Mouse (Mus musculus): Measurements from ENCODE around the gene Lef1. TPM values are rescaled to one million over a fixed set of nuclear protein-coding genes. Genes with fewer than 3 reads are reported as not detected.

Lef1 gene
- polyA plus RNA-seq, 2 experiments: 0.12 to 0.25 TPM

- Histone ChIP-seq H3K27me3 (ENCODE audit: control insufficient read depth, insufficient read depth, low read length) (no peaks in the 10 kb centered on the region), H3K4me3 (ENCODE audit: insufficient read depth in 1 of 2, low read depth in 2 of 2, low read length in 2 of 2) (no peak overlapping the region), H3K27ac (no peak overlapping the region), H3K4me2 (ENCODE audit: low read depth) (no peak overlapping the region), H3K4me1 (replicated peaks; ENCODE audit: control insufficient read depth in 2 of 2, insufficient read depth in 2 of 2, low read length in 1 of 2) (no peaks in the 10 kb centered on the region), H3K9ac (replicated peaks) (no peak overlapping the region), H3K9me3 (ENCODE audit: control insufficient read depth, low read length) (no peaks in the 10 kb centered on the region), H3K36me3 (replicated peaks; ENCODE audit: control insufficient read depth, insufficient read depth, low read depth) (no peaks in the 10 kb centered on the region)
- DNase-seq (ENCODE audit: low read depth in 3 of 3, low spot score in 3 of 3) (peak; percentile 13 to 28 (median 19)), ATAC-seq (ENCODE audit: insufficient read depth) (no peak; the same call in none of the 2 replicates)
- no peak for TF ChIP-seq EP300 (IDR thresholded peaks at IDR 0.05; ENCODE audit: low read depth)
- TF ChIP-seq CTCF (IDR thresholded peaks at IDR 0.05; ENCODE audit: low read depth): peak; percentile 80
- 62% methylated on average over 19 of the region's 19 CpGs for WGBS (ENCODE audit: insufficient replicate concordance)
Observed at GRCm38 (mm10) chr3:131237785-131238633, 127.7 kb downstream of the Lef1 start.

GRCm38 (mm10) chr3:131245766-131246578 lies 135.7 kb downstream of the Lef1 start:
- no peak for TF ChIP-seq EP300 (IDR thresholded peaks at IDR 0.05; ENCODE audit: low read depth)
- peak; percentile 80 for TF ChIP-seq CTCF (IDR thresholded peaks at IDR 0.05; ENCODE audit: low read depth)
- Histone ChIP-seq H3K4me1 (replicated peaks; ENCODE audit: control insufficient read depth in 2 of 2, insufficient read depth in 2 of 2, low read length in 1 of 2) (no peaks in the 10 kb centered on the region), H3K36me3 (replicated peaks; ENCODE audit: control insufficient read depth, insufficient read depth, low read depth) (no peaks in the 10 kb centered on the region), H3K9me3 (ENCODE audit: control insufficient read depth, low read length) (no peaks in the 10 kb centered on the region), H3K4me3 (ENCODE audit: insufficient read depth in 1 of 2, low read depth in 2 of 2, low read length in 2 of 2) (no peak overlapping the region), H3K27me3 (ENCODE audit: control insufficient read depth, insufficient read depth, low read length) (no peaks in the 10 kb centered on the region), H3K4me2 (ENCODE audit: low read depth) (no peak overlapping the region), H3K9ac (replicated peaks) (no peak overlapping the region), H3K27ac (no peak overlapping the region)
- whole genome bisulfite sequencing (ENCODE audit: insufficient replicate concordance): 47% methylated on average over 11 of the region's 11 CpGs
- DNase-seq (ENCODE audit: low read depth in 3 of 3, low spot score in 3 of 3): peak; percentile 22 to 29 (median 23)
- peak; percentile 26; the same call in 1 of the 2 replicates for ATAC-seq (ENCODE audit: insufficient read depth)

GRCm38 (mm10) chr3:131246579-131247046 lies 136.3 kb downstream of the Lef1 start:
- ATAC-seq (ENCODE audit: insufficient read depth) (no peak), DNase-seq (ENCODE audit: low read depth in 3 of 3, low spot score in 3 of 3) (no peak)
- TF ChIP-seq EP300 (IDR thresholded peaks at IDR 0.05; ENCODE audit: low read depth) (no peak), CTCF (IDR thresholded peaks at IDR 0.05; ENCODE audit: low read depth) (no peak)
- H3K9me3 ChIP-seq (ENCODE audit: control insufficient read depth, low read length): no peaks in the 10 kb centered on the region
- no peak overlapping the region for H3K4me2 ChIP-seq (ENCODE audit: low read depth)
- H3K9ac ChIP-seq (replicated peaks): no peak overlapping the region
- no peaks in the 10 kb centered on the region for H3K36me3 ChIP-seq (replicated peaks; ENCODE audit: control insufficient read depth, insufficient read depth, low read depth)
- 76% methylated on average over 8 of the region's 8 CpGs for WGBS (ENCODE audit: insufficient replicate concordance)
- no peaks in the 10 kb centered on the region for H3K4me1 ChIP-seq (replicated peaks; ENCODE audit: control insufficient read depth in 2 of 2, insufficient read depth in 2 of 2, low read length in 1 of 2)
- H3K27me3 ChIP-seq (ENCODE audit: control insufficient read depth, insufficient read depth, low read length): no peaks in the 10 kb centered on the region
- H3K4me3 ChIP-seq (ENCODE audit: insufficient read depth in 1 of 2, low read depth in 2 of 2, low read length in 2 of 2): no peak overlapping the region
- H3K27ac ChIP-seq: no peak overlapping the region

- ATAC-seq (ENCODE audit: insufficient read depth): no peak
- no peaks in the 10 kb centered on the region for H3K27me3 ChIP-seq (ENCODE audit: control insufficient read depth, insufficient read depth, low read length)
- H3K9me3 ChIP-seq (ENCODE audit: control insufficient read depth, low read length): no peaks in the 10 kb centered on the region
- no peak overlapping the region for H3K4me3 ChIP-seq (ENCODE audit: insufficient read depth in 1 of 2, low read depth in 2 of 2, low read length in 2 of 2)
- WGBS (ENCODE audit: insufficient replicate concordance): 67% methylated on average over 6 of the region's 6 CpGs
- no peak for TF ChIP-seq EP300 (IDR thresholded peaks at IDR 0.05; ENCODE audit: low read depth)
- no peak; the same call in 1 of the 2 replicates for TF ChIP-seq CTCF (IDR thresholded peaks at IDR 0.05; ENCODE audit: low read depth)
- no peaks in the 10 kb centered on the region for H3K4me1 ChIP-seq (replicated peaks; ENCODE audit: control insufficient read depth in 2 of 2, insufficient read depth in 2 of 2, low read length in 1 of 2)
- no peak overlapping the region for H3K4me2 ChIP-seq (ENCODE audit: low read depth)
- no peaks in the 10 kb centered on the region for H3K36me3 ChIP-seq (replicated peaks; ENCODE audit: control insufficient read depth, insufficient read depth, low read depth)
- H3K9ac ChIP-seq (replicated peaks): no peak overlapping the region
- no peak for DNase-seq (ENCODE audit: low read depth in 3 of 3, low spot score in 3 of 3)
- H3K27ac ChIP-seq: no peak overlapping the region
Observed at GRCm38 (mm10) chr3:131247447-131247846, 137.2 kb downstream of the Lef1 start.

GRCm38 (mm10) chr3:131247851-131248250 lies 137.6 kb downstream of the Lef1 start:
- no peak overlapping the region for H3K27ac ChIP-seq
- ATAC-seq (ENCODE audit: insufficient read depth) (no peak), DNase-seq (ENCODE audit: low read depth in 3 of 3, low spot score in 3 of 3) (no peak)
- 58% methylated on average over 5 of the region's 5 CpGs for WGBS (ENCODE audit: insufficient replicate concordance)
- no peaks in the 10 kb centered on the region for H3K27me3 ChIP-seq (ENCODE audit: control insufficient read depth, insufficient read depth, low read length)
- TF ChIP-seq CTCF (IDR thresholded peaks at IDR 0.05; ENCODE audit: low read depth): no peak
- no peak for TF ChIP-seq EP300 (IDR thresholded peaks at IDR 0.05; ENCODE audit: low read depth)
- no peaks in the 10 kb centered on the region for H3K4me1 ChIP-seq (replicated peaks; ENCODE audit: control insufficient read depth in 2 of 2, insufficient read depth in 2 of 2, low read length in 1 of 2)
- H3K36me3 ChIP-seq (replicated peaks; ENCODE audit: control insufficient read depth, insufficient read depth, low read depth): no peaks in the 10 kb centered on the region
- no peaks in the 10 kb centered on the region for H3K9me3 ChIP-seq (ENCODE audit: control insufficient read depth, low read length)
- H3K4me2 ChIP-seq (ENCODE audit: low read depth): no peak overlapping the region
- H3K9ac ChIP-seq (replicated peaks): no peak overlapping the region
- no peak overlapping the region for H3K4me3 ChIP-seq (ENCODE audit: insufficient read depth in 1 of 2, low read depth in 2 of 2, low read length in 2 of 2)

Measured in liver, embryonic 14.5 days (tissue).